Mouse (Mus musculus) thymus, postnatal 25 days (tissue): ENCODE measurements around the gene Clic3.
"Not testable (repeated sequence)": the region's sequence is repeated elsewhere in the genome, so short reads cannot be mapped to it uniquely, and the experiment has no call there.

Experiments used
- DNase-seq: peaks from one replicate; pipeline ENCODE4 v3.0.0; 2022

The Clic3 gene

GRCm38 (mm10) chr2:25456205-25456953 lies at the start of gene Clic3:
Gene Clic3 (plus strand): TSS chr2:25456838.
- DNase-seq = no peak

- DNase-seq = no peak
These were observed 47.7 kb upstream of the Clic3 start for GRCm38 (mm10) chr2:25408908-25409307.

- not testable (repeated sequence) for DNase-seq
These were observed 43.2 kb upstream of the Clic3 start for GRCm38 (mm10) chr2:25413436-25413835.

- no peak for DNase-seq
These were observed 39.2 kb upstream of the Clic3 start for GRCm38 (mm10) chr2:25417426-25417825.

GRCm38 (mm10) chr2:25421896-25422295 lies 34.7 kb upstream of the Clic3 start:
- DNase-seq = peak; percentile 63

- peak; percentile 44 for DNase-seq
These were observed 33.8 kb upstream of the Clic3 start, which contains the start of gene Fut7 for GRCm38 (mm10) chr2:25422587-25423410. Gene Fut7 (plus strand): TSS chr2:25423267.

GRCm38 (mm10) chr2:25423626-25424025 lies 33.0 kb upstream of the Clic3 start:
- DNase-seq = no peak

GRCm38 (mm10) chr2:25425481-25425880 lies 31.2 kb upstream of the Clic3 start:
- DNase-seq = no peak

- peak; percentile 65 for DNase-seq
These were observed 29.9 kb upstream of the Clic3 start for GRCm38 (mm10) chr2:25426721-25427191.

- no peak for DNase-seq
These were observed 29.4 kb upstream of the Clic3 start for GRCm38 (mm10) chr2:25427256-25427655.

GRCm38 (mm10) chr2:25428442-25429236 lies 28.0 kb upstream of the Clic3 start, which contains the start of gene Abca2:
Gene Abca2 (plus strand): TSS chr2:25428703.
- DNase-seq = peak; percentile 96

- DNase-seq = no peak
These were observed 27.0 kb upstream of the Clic3 start for GRCm38 (mm10) chr2:25429435-25430180.

- DNase-seq = no peak
These were observed 26.0 kb upstream of the Clic3 start for GRCm38 (mm10) chr2:25430395-25431233.

- no peak for DNase-seq
These were observed 25.3 kb upstream of the Clic3 start for GRCm38 (mm10) chr2:25431308-25431855.

GRCm38 (mm10) chr2:25432326-25433098 lies 24.1 kb upstream of the Clic3 start:
- DNase-seq = no peak

GRCm38 (mm10) chr2:25433101-25433500 lies 23.5 kb upstream of the Clic3 start:
- DNase-seq = no peak

GRCm38 (mm10) chr2:25434292-25434691 lies 22.3 kb upstream of the Clic3 start:
- no peak for DNase-seq

- DNase-seq = no peak
These were observed 20.3 kb upstream of the Clic3 start for GRCm38 (mm10) chr2:25436286-25436820.

GRCm38 (mm10) chr2:25441067-25441466 lies 15.6 kb upstream of the Clic3 start:
- no peak for DNase-seq

GRCm38 (mm10) chr2:25442682-25443081 lies 14.0 kb upstream of the Clic3 start:
- DNase-seq = no peak
